Mouse (Mus musculus): ENCODE measurements around the gene Ampd2. TPM values are rescaled to one million over a fixed set of nuclear protein-coding genes. Genes with fewer than 3 reads are reported as not detected.

Ampd2 gene
- polyA plus RNA-seq (2012; rRNA removed) = 141 and 154 TPM in 2 replicates

GRCm38 (mm10) chr3:108086470-108086979, at the start of gene Ampd2:
Ampd2 (minus strand) TSS chr3:108086651.

GRCm38 (mm10) chr3:108092536-108093115, 6.2 kb upstream of the Ampd2 start, which contains the start of gene Gnat2:
Gnat2 (plus strand) TSS chr3:108092789.

GRCm38 (mm10) chr3:108044394-108045140, 41.9 kb downstream of the Ampd2 start, which contains the start of gene Gstm4:
Gstm4 (minus strand) TSS chr3:108044894.

Other genes starting within 250 kb of the Ampd2 start
- 190 and 210 TPM in 2 replicates for gene Eps8l3, start 209.4 kb downstream of the Ampd2 start, polyA plus RNA-seq (2012; rRNA removed)
- 22.4 and 26.3 TPM in 2 replicates for gene Gstm5, start 190.8 kb downstream of the Ampd2 start, polyA plus RNA-seq (2012; rRNA removed)
- 10.9 and 11.1 TPM in 2 replicates for gene Gstm7, start 154.8 kb downstream of the Ampd2 start, polyA plus RNA-seq (2012; rRNA removed)
- 7.4 and 10.8 TPM in 2 replicates for gene Gstm6, start 142.9 kb downstream of the Ampd2 start, polyA plus RNA-seq (2012; rRNA removed)
- gene Gstm3, start 117.4 kb downstream of the Ampd2 start, polyA plus RNA-seq (2012; rRNA removed) = 36.5 and 50.1 TPM in 2 replicates
- 102 and 107 TPM in 2 replicates for gene Gstm2, start 100.2 kb downstream of the Ampd2 start, polyA plus RNA-seq (2012; rRNA removed)
- gene Gstm1, start 68.7 kb downstream of the Ampd2 start, polyA plus RNA-seq (2012; rRNA removed) = 766 and 864 TPM in 2 replicates
- gene Gstm4, start 41.8 kb downstream of the Ampd2 start, polyA plus RNA-seq (2012; rRNA removed) = 12.6 and 14.9 TPM in 2 replicates
- 2.2 and 2.3 TPM in 2 replicates for gene Gnat2, start 6.1 kb upstream of the Ampd2 start, polyA plus RNA-seq (2012; rRNA removed)
- gene Gnai3, start 59.5 kb upstream of the Ampd2 start, polyA plus RNA-seq (2012; rRNA removed) = 15.0 and 19.4 TPM in 2 replicates
- gene Gpr61, start 68.2 kb upstream of the Ampd2 start, polyA plus RNA-seq (2012; rRNA removed) = 0.07 and 0.09 TPM in 2 replicates
- gene Amigo1, start 99.7 kb upstream of the Ampd2 start, polyA plus RNA-seq (2012; rRNA removed) = 34.4 and 35.8 TPM in 2 replicates
- 10.4 and 13.1 TPM in 2 replicates for gene Cyb561d1, start 114.6 kb upstream of the Ampd2 start, polyA plus RNA-seq (2012; rRNA removed)
- 5.9 and 7.4 TPM in 2 replicates for gene Atxn7l2, start 124.3 kb upstream of the Ampd2 start, polyA plus RNA-seq (2012; rRNA removed)
- gene Sypl2, start 140.0 kb upstream of the Ampd2 start, polyA plus RNA-seq (2012; rRNA removed) = 0.66 and 0.67 TPM in 2 replicates
- 22.6 and 23.4 TPM in 2 replicates for gene Psma5, start 170.3 kb upstream of the Ampd2 start, polyA plus RNA-seq (2012; rRNA removed)
- gene Sort1, start 197.4 kb upstream of the Ampd2 start, polyA plus RNA-seq (2012; rRNA removed) = 105 and 121 TPM in 2 replicates